Mouse (Mus musculus): ENCODE data around the gene Hvcn1. TPM values are rescaled to one million over a fixed set of nuclear protein-coding genes. Genes with fewer than 3 reads are reported as not detected.
"Not testable (repeated sequence)": the region's sequence is repeated elsewhere in the genome, so short reads cannot be mapped to it uniquely, and the experiment has no call there.

The Hvcn1 gene
- total and polyA plus RNA-seq, 2 experiments, result 1.5 to 1.7 TPM

- H3K36me3 ChIP-seq (ENCODE audit: control insufficient read depth, insufficient read depth, low read length), result peaks cover 32% of the 10 kb centered on the region
- no peak overlapping the region for H3K9ac ChIP-seq (ENCODE audit: low read depth, low read length)
- H3K4me3 ChIP-seq (ENCODE audit: insufficient read depth, low read depth, low read length), result no peak overlapping the region
Observed at GRCm38 (mm10) chr5:122175961-122176360, 30.6 kb upstream of the Hvcn1 start.

GRCm38 (mm10) chr5:122176398-122176797, 30.2 kb upstream of the Hvcn1 start:
- no peak overlapping the region for H3K4me3 ChIP-seq (ENCODE audit: insufficient read depth, low read depth, low read length)
- 64% methylated on average over 1 of the region's 1 CpGs for WGBS
- TF ChIP-seq CTCF (IDR thresholded peaks at IDR 0.05; ENCODE audit: low read depth, low read length), result peak; percentile 68
- TF ChIP-seq POLR2A (IDR thresholded peaks at IDR 0.05; ENCODE audit: extremely low read depth, insufficient read depth, low read length), result no peak
- DNase-seq (ENCODE audit: extremely low read depth, low read depth, low spot score), result no peak
- no peaks in the 10 kb centered on the region for H3K79me2 ChIP-seq (ENCODE audit: control insufficient read depth, insufficient read depth, low read length)
- H3K4me1 ChIP-seq (ENCODE audit: control insufficient read depth, insufficient read depth, low read length), result no peaks in the 10 kb centered on the region
- H3K9ac ChIP-seq (ENCODE audit: low read depth, low read length), result no peak overlapping the region
- no peak overlapping the region for H3K27ac ChIP-seq (replicated peaks; ENCODE audit: insufficient read depth, low read depth, low read length)
- peaks cover 27% of the 10 kb centered on the region for H3K36me3 ChIP-seq (ENCODE audit: control insufficient read depth, insufficient read depth, low read length)
- H3K27me3 ChIP-seq (ENCODE audit: control insufficient read depth, insufficient read depth, low read length), result no peaks in the 10 kb centered on the region

More at GRCm38 (mm10) chr5:122175961-122176360, 30.6 kb upstream of the Hvcn1 start:
- no peaks in the 10 kb centered on the region for H3K27me3 ChIP-seq (ENCODE audit: control insufficient read depth, insufficient read depth, low read length)
- H3K79me2 ChIP-seq (ENCODE audit: control insufficient read depth, insufficient read depth, low read length), result no peaks in the 10 kb centered on the region
- no peak for DNase-seq (ENCODE audit: extremely low read depth, low read depth, low spot score)
- TF ChIP-seq CTCF (IDR thresholded peaks at IDR 0.05; ENCODE audit: low read depth, low read length) (no peak), POLR2A (IDR thresholded peaks at IDR 0.05; ENCODE audit: extremely low read depth, insufficient read depth, low read length) (no peak)
- 88% methylated on average over 7 of the region's 7 CpGs for WGBS
- no peaks in the 10 kb centered on the region for H3K4me1 ChIP-seq (ENCODE audit: control insufficient read depth, insufficient read depth, low read length)
- H3K27ac ChIP-seq (replicated peaks; ENCODE audit: insufficient read depth, low read depth, low read length), result no peak overlapping the region

GRCm38 (mm10) chr5:122179665-122180064, 26.9 kb upstream of the Hvcn1 start:
- no peak for DNase-seq (ENCODE audit: extremely low read depth, low read depth, low spot score)
- TF ChIP-seq POLR2A (IDR thresholded peaks at IDR 0.05; ENCODE audit: extremely low read depth, insufficient read depth, low read length) (no peak), CTCF (IDR thresholded peaks at IDR 0.05; ENCODE audit: low read depth, low read length) (no peak)
- H3K4me3 ChIP-seq (ENCODE audit: insufficient read depth, low read depth, low read length), result no peak overlapping the region
- H3K4me1 ChIP-seq (ENCODE audit: control insufficient read depth, insufficient read depth, low read length), result no peaks in the 10 kb centered on the region
- H3K79me2 ChIP-seq (ENCODE audit: control insufficient read depth, insufficient read depth, low read length), result no peaks in the 10 kb centered on the region
- no peak overlapping the region for H3K9ac ChIP-seq (ENCODE audit: low read depth, low read length)
- H3K36me3 ChIP-seq (ENCODE audit: control insufficient read depth, insufficient read depth, low read length), result peaks cover 6% of the 10 kb centered on the region; the same call in 1 of the 2 replicates
- WGBS, result 64% methylated on average over 6 of the region's 6 CpGs
- H3K27ac ChIP-seq (replicated peaks; ENCODE audit: insufficient read depth, low read depth, low read length), result no peak overlapping the region
- H3K27me3 ChIP-seq (ENCODE audit: control insufficient read depth, insufficient read depth, low read length), result no peaks in the 10 kb centered on the region

GRCm38 (mm10) chr5:122184283-122184806, 22.3 kb upstream of the Hvcn1 start:
- no peaks in the 10 kb centered on the region for H3K27me3 ChIP-seq (ENCODE audit: control insufficient read depth, insufficient read depth, low read length)
- no peaks in the 10 kb centered on the region for H3K4me1 ChIP-seq (ENCODE audit: control insufficient read depth, insufficient read depth, low read length)
- no peak overlapping the region for H3K4me3 ChIP-seq (ENCODE audit: insufficient read depth, low read depth, low read length)
- H3K79me2 ChIP-seq (ENCODE audit: control insufficient read depth, insufficient read depth, low read length), result no peaks in the 10 kb centered on the region
- TF ChIP-seq POLR2A (IDR thresholded peaks at IDR 0.05; ENCODE audit: extremely low read depth, insufficient read depth, low read length) (no peak), CTCF (IDR thresholded peaks at IDR 0.05; ENCODE audit: low read depth, low read length) (no peak)
- WGBS, result 91% methylated on average over 7 of the region's 7 CpGs
- no peak for DNase-seq (ENCODE audit: extremely low read depth, low read depth, low spot score)
- H3K36me3 ChIP-seq (ENCODE audit: control insufficient read depth, insufficient read depth, low read length), result no peaks in the 10 kb centered on the region
- H3K9ac ChIP-seq (ENCODE audit: low read depth, low read length), result no peak overlapping the region
- no peak overlapping the region for H3K27ac ChIP-seq (replicated peaks; ENCODE audit: insufficient read depth, low read depth, low read length)

DNA sequence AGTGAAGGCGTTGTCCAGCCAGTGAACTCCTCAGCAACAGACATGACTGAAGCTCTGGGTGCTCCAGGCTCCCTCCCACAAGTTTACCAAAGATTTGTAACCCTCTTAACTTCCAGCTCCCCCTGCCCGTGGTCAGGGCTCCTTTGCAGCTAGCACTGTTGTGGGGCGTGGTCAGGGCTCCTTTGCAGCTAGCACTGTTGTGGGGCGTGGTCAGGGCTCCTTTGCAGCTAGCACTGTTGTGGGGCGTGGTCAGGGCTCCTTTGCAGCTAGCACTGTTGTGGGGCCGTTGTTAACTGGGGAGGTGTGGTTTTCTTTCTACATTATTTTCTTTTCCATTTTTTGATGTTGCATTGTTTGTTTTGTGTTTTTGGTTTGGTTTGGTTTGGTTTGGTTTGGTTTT, 21.7 kb upstream of the Hvcn1 start:
- not testable (repeated sequence) for H3K27me3 ChIP-seq (ENCODE audit: control insufficient read depth, insufficient read depth, low read length); H3K79me2 ChIP-seq (ENCODE audit: control insufficient read depth, insufficient read depth, low read length); H3K36me3 ChIP-seq (ENCODE audit: control insufficient read depth, insufficient read depth, low read length); H3K9ac ChIP-seq (ENCODE audit: low read depth, low read length); DNase-seq (ENCODE audit: extremely low read depth, low read depth, low spot score); H3K4me3 ChIP-seq (ENCODE audit: insufficient read depth, low read depth, low read length); H3K27ac ChIP-seq (replicated peaks; ENCODE audit: insufficient read depth, low read depth, low read length); H3K4me1 ChIP-seq (ENCODE audit: control insufficient read depth, insufficient read depth, low read length)
- 96% methylated on average over 6 of the region's 6 CpGs for WGBS

DNA sequence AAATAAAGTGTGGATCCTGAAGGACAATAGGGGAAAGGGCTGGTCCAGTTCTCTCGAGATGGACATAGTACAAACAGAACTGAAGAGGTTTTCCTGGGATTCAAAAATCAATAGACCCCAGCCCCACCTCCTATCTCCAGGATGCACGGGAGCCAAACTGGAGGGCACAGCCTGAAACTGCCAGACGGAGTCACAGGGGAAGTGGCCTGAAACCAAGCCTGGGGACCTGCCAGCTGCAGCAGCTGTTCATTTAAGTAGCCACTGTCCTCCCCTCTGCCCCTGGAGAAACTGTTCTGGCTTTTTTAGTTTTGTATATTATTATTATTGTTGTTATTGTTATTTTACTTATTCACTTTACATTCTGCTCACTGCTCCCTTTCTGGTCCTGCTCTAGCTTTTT, 17.5 kb upstream of the Hvcn1 start:
- TF ChIP-seq POLR2A (IDR thresholded peaks at IDR 0.05; ENCODE audit: extremely low read depth, insufficient read depth, low read length) (no peak), CTCF (IDR thresholded peaks at IDR 0.05; ENCODE audit: low read depth, low read length) (no peak)
- Histone ChIP-seq H3K36me3 (ENCODE audit: control insufficient read depth, insufficient read depth, low read length) (no peaks in the 10 kb centered on the region), H3K27me3 (ENCODE audit: control insufficient read depth, insufficient read depth, low read length) (no peaks in the 10 kb centered on the region), H3K4me1 (ENCODE audit: control insufficient read depth, insufficient read depth, low read length) (peaks cover 2% of the 10 kb centered on the region), H3K4me3 (ENCODE audit: insufficient read depth, low read depth, low read length) (no peak overlapping the region), H3K79me2 (ENCODE audit: control insufficient read depth, insufficient read depth, low read length) (no peaks in the 10 kb centered on the region), H3K9ac (ENCODE audit: low read depth, low read length) (no peak overlapping the region), H3K27ac (replicated peaks; ENCODE audit: insufficient read depth, low read depth, low read length) (no peak overlapping the region)
- no peak for DNase-seq (ENCODE audit: extremely low read depth, low read depth, low spot score)
- WGBS, result 26% methylated on average over 3 of the region's 3 CpGs

All from liver, adult 2 months (tissue).